Mouse (Mus musculus): ENCODE measurements at regions not wholly inside any gene's neighbourhood (a gene's known extent, or its start where the extent isn't known, plus 50 kb on each side); places are given as distances from the start of the nearest gene placed in this dataset.
A peak's percentile ranks its signal among the peaks of the same experiment; 100 is the strongest.

- H3K9ac ChIP-seq, result no peak overlapping the region
- peaks cover 12% of the 10 kb centered on the region for H3K4me1 ChIP-seq
- ATAC-seq (ENCODE audit: extremely low read depth, insufficient number of reproducible peaks, low FRiP score, low TSS enrichment), result no peak
- no peak overlapping the region for H3K4me2 ChIP-seq
- H3K27me3 ChIP-seq (replicated peaks), result no peaks in the 10 kb centered on the region
- H3K4me3 ChIP-seq, result no peak overlapping the region
- no peaks in the 10 kb centered on the region for H3K9me3 ChIP-seq
- 82% methylated on average over 4 of the region's 4 CpGs for WGBS
- no peak overlapping the region for H3K27ac ChIP-seq (replicated peaks)
- H3K36me3 ChIP-seq, result no peaks in the 10 kb centered on the region
Observed at GRCm38 (mm10) chr8:126753059-126753855, 159.5 kb upstream of the Irf2bp2 start.

DNA sequence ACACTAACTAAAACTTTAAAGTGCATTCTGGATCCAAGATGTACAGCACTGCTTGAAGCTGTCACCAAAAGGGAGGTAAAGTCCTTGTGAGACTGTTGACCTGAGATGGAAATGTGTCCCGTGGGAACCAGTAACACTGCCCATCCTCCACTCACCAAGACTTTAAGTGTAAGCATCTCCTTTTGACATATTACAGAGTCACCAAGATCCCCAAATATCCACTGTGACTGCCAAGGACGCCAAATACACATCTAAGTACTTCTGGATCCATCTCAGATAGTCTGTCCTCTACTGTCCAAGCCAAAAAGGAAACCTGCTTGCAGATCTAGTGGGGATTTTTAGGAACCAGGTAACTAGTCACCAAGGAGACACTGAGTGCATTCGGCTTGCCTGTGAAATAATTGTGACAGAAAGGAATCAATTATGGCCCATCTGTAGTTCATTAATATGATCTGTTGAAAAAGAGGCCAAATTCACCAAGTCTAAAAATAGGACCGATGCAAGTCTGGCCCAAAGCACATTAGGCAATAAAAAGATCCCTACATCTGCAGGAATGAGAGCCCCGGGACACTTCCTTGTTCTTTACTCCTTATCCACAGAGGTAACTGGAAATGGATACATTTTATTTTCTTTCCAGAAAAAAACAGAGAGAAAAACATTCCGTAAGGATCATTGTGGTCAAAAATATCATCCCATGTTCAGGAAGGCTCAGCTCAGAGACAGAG, 157.8 kb upstream of the Irf2bp2 start:
- no peak for ATAC-seq (ENCODE audit: extremely low read depth, insufficient number of reproducible peaks, low FRiP score, low TSS enrichment)

GRCm38 (mm10) chr8:126745992-126746775, 152.4 kb upstream of the Irf2bp2 start:
- Histone ChIP-seq H3K4me3 (no peak overlapping the region), H3K9me3 (no peaks in the 10 kb centered on the region), H3K4me2 (no peak overlapping the region), H3K36me3 (no peaks in the 10 kb centered on the region), H3K9ac (no peak overlapping the region), H3K4me1 (peaks cover 3% of the 10 kb centered on the region), H3K27me3 (replicated peaks) (peaks cover 9% of the 10 kb centered on the region), H3K27ac (replicated peaks) (no peak overlapping the region)
- ATAC-seq (ENCODE audit: extremely low read depth, insufficient number of reproducible peaks, low FRiP score, low TSS enrichment), result no peak
- 66% methylated on average over 18 of the region's 18 CpGs for WGBS

More for the DNA sequence above, 157.8 kb upstream of the Irf2bp2 start:
- no peaks in the 10 kb centered on the region for H3K27me3 ChIP-seq (replicated peaks)
- H3K36me3 ChIP-seq, result no peaks in the 10 kb centered on the region
- no peak overlapping the region for H3K4me2 ChIP-seq
- peaks cover 5% of the 10 kb centered on the region; the same call in 1 of the 2 replicates for H3K4me1 ChIP-seq
- no peaks in the 10 kb centered on the region for H3K9me3 ChIP-seq
- 0 out of 2 replicates have a peak overlapping the region, but pooled peaks have one; percentile 6 for H3K27ac ChIP-seq (replicated peaks)
- H3K4me3 ChIP-seq, result no peak overlapping the region
- 65% methylated on average over 6 of the region's 6 CpGs for WGBS
- H3K9ac ChIP-seq, result no peak overlapping the region

GRCm38 (mm10) chr8:126744747-126745382, 151.1 kb upstream of the Irf2bp2 start:
- ATAC-seq (ENCODE audit: extremely low read depth, insufficient number of reproducible peaks, low FRiP score, low TSS enrichment), result no peak
- Histone ChIP-seq H3K4me3 (no peak overlapping the region), H3K4me1 (peaks cover 5% of the 10 kb centered on the region), H3K9me3 (no peaks in the 10 kb centered on the region), H3K36me3 (no peaks in the 10 kb centered on the region), H3K9ac (no peak overlapping the region), H3K27ac (replicated peaks) (no peak overlapping the region; the same call in 1 of the 2 replicates), H3K27me3 (replicated peaks) (peaks cover 9% of the 10 kb centered on the region), H3K4me2 (no peak overlapping the region)
- 60% methylated on average over 10 of the region's 10 CpGs for WGBS

DNA sequence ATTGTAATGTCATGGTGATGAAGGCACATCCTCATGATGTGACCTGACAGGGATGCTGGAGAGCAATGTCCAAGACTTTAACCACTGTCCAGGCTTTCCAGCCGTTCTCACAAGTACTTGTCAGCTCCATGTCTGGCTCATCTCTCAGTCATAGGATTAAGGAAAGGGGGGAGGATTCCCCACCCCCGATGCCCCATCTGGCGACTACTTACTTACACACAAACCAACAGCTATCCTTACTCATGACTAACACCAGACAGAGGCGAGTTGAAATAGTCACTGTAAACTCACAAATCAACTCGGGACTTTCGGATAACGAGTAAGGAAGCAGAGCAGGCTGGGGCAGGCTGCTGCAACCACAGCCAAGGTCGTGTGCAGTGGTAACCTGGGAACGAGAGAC, 149.5 kb upstream of the Irf2bp2 start:
- ATAC-seq (ENCODE audit: extremely low read depth, insufficient number of reproducible peaks, low FRiP score, low TSS enrichment), result no peak
- Histone ChIP-seq H3K4me3 (no peak overlapping the region), H3K4me2 (no peak overlapping the region), H3K27me3 (replicated peaks) (peaks cover 9% of the 10 kb centered on the region), H3K9ac (no peak overlapping the region), H3K36me3 (no peaks in the 10 kb centered on the region), H3K4me1 (peaks cover 5% of the 10 kb centered on the region), H3K27ac (replicated peaks) (no peak overlapping the region), H3K9me3 (no peaks in the 10 kb centered on the region)
- WGBS, result 65% methylated on average over 9 of the region's 9 CpGs

DNA sequence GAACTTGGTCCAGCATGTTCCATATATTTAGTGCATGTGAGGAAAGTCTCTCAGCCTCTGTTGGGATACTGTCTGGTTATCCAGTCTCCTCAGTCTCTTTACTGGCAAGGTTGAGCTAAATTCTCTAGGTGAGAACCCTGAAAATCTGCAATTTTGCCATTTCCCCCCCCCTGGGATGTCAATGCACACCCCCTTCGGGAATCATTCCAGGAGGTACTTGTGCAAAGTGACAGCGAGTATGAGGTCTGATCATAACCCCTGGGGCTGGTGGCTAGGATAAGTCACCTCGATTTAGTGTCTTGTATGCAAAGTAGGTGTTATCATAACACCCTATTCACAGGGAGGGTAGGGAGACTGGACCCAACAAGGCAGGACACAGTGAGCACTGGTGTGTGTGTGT, 148.3 kb upstream of the Irf2bp2 start:
- Histone ChIP-seq H3K27ac (replicated peaks) (no peak overlapping the region), H3K4me3 (no peak overlapping the region), H3K36me3 (no peaks in the 10 kb centered on the region), H3K9me3 (no peaks in the 10 kb centered on the region), H3K9ac (no peak overlapping the region), H3K27me3 (replicated peaks) (peaks cover 9% of the 10 kb centered on the region), H3K4me1 (peaks cover 12% of the 10 kb centered on the region), H3K4me2 (no peak overlapping the region)
- no peak for ATAC-seq (ENCODE audit: extremely low read depth, insufficient number of reproducible peaks, low FRiP score, low TSS enrichment)
- 73% methylated on average over 3 of the region's 3 CpGs for WGBS

GRCm38 (mm10) chr8:126741031-126741430, 147.2 kb upstream of the Irf2bp2 start:
- no peak overlapping the region for H3K4me2 ChIP-seq
- no peaks in the 10 kb centered on the region for H3K9me3 ChIP-seq
- no peak overlapping the region for H3K9ac ChIP-seq
- H3K36me3 ChIP-seq, result no peaks in the 10 kb centered on the region
- peaks cover 22% of the 10 kb centered on the region for H3K4me1 ChIP-seq
- no peak for ATAC-seq (ENCODE audit: extremely low read depth, insufficient number of reproducible peaks, low FRiP score, low TSS enrichment)
- peaks cover 9% of the 10 kb centered on the region for H3K27me3 ChIP-seq (replicated peaks)
- WGBS, result 48% methylated on average over 3 of the region's 3 CpGs
- no peak overlapping the region for H3K27ac ChIP-seq (replicated peaks)
- no peak overlapping the region for H3K4me3 ChIP-seq

GRCm38 (mm10) chr8:126739768-126740167, 146.0 kb upstream of the Irf2bp2 start:
- no peak overlapping the region for H3K4me3 ChIP-seq
- no peak overlapping the region for H3K9ac ChIP-seq
- no peak overlapping the region for H3K27ac ChIP-seq (replicated peaks)
- ATAC-seq (ENCODE audit: extremely low read depth, insufficient number of reproducible peaks, low FRiP score, low TSS enrichment), result no peak
- H3K27me3 ChIP-seq (replicated peaks), result peaks cover 9% of the 10 kb centered on the region
- no peak overlapping the region for H3K4me2 ChIP-seq
- H3K4me1 ChIP-seq, result peaks cover 35% of the 10 kb centered on the region
- H3K9me3 ChIP-seq, result no peaks in the 10 kb centered on the region
- WGBS, result 84% methylated on average over 10 of the region's 10 CpGs
- no peaks in the 10 kb centered on the region for H3K36me3 ChIP-seq

- WGBS, result 48% methylated on average over 5 of the region's 5 CpGs
- H3K9me3 ChIP-seq, result no peaks in the 10 kb centered on the region
Observed at GRCm38 (mm10) chr8:126737032-126737431, 143.2 kb upstream of the Irf2bp2 start.

GRCm38 (mm10) chr8:126736441-126736962, 142.7 kb upstream of the Irf2bp2 start:
- peak; percentile 42 for ATAC-seq (ENCODE audit: extremely low read depth, insufficient number of reproducible peaks, low FRiP score, low TSS enrichment)
- H3K9ac ChIP-seq, result peak overlapping the region; percentile 61
- no peaks in the 10 kb centered on the region for H3K36me3 ChIP-seq
- peak overlapping the region; percentile 41 for H3K4me2 ChIP-seq
- H3K4me1 ChIP-seq, result peaks cover 44% of the 10 kb centered on the region
- 16% methylated on average over 10 of the region's 10 CpGs for WGBS
- no peaks in the 10 kb centered on the region for H3K27me3 ChIP-seq (replicated peaks)
- H3K9me3 ChIP-seq, result no peaks in the 10 kb centered on the region
- H3K27ac ChIP-seq (replicated peaks), result peak overlapping the region; percentile 97
- H3K4me3 ChIP-seq, result no peak overlapping the region

More at GRCm38 (mm10) chr8:126737032-126737431, 143.2 kb upstream of the Irf2bp2 start:
- peak overlapping the region; percentile 97 for H3K27ac ChIP-seq (replicated peaks)
- H3K36me3 ChIP-seq, result no peaks in the 10 kb centered on the region
- 0 out of 2 replicates have a peak overlapping the region, but pooled peaks have one; percentile 14 for H3K4me2 ChIP-seq
- no peak overlapping the region for H3K4me3 ChIP-seq
- ATAC-seq (ENCODE audit: extremely low read depth, insufficient number of reproducible peaks, low FRiP score, low TSS enrichment), result no peak
- no peaks in the 10 kb centered on the region for H3K27me3 ChIP-seq (replicated peaks)
- peak overlapping the region; percentile 61 for H3K9ac ChIP-seq
- H3K4me1 ChIP-seq, result peaks cover 42% of the 10 kb centered on the region
